8 mouse cellular contexts compared by ENCODE assay signal in genomic region chr1:74808078-74808477, GRCm38 (mm10). TPM values are rescaled to one million over a fixed set of nuclear protein-coding genes. Genes with fewer than 3 reads are reported as not detected.
DNase-seq lines count a peak whose midpoint lies in the region; ATAC-seq and TF ChIP-seq lines count a peak whose summit lies in the region.

No protein-coding gene starts in this region.

- H3ac ChIP-seq in myocyte (ENCODE audit: control insufficient read depth, insufficient read length): no peak overlapping the region

- H3K9me3 ChIP-seq in embryonic facial prominence, embryonic 14.5 days (ENCODE audit: control insufficient read depth, low read length): no peaks in the 10 kb centered on the region
- no peaks in the 10 kb centered on the region for H3K9me3 ChIP-seq in heart, embryonic 10.5 days
- no peaks in the 10 kb centered on the region for H3K9me3 ChIP-seq in kidney, embryonic 14.5 days (ENCODE audit: control insufficient read depth, low read length)
- H3K9me3 ChIP-seq in limb, embryonic 15.5 days: no peaks in the 10 kb centered on the region

- peak overlapping the region; percentile 49; the same call in 1 of the 2 replicates for H3K27ac ChIP-seq in embryonic facial prominence, embryonic 14.5 days (replicated peaks; ENCODE audit: low read depth, low read length)
- no peak overlapping the region for H3K27ac ChIP-seq in heart, embryonic 10.5 days
- H3K27ac ChIP-seq in kidney, embryonic 14.5 days (ENCODE audit: low read depth, low read length): no peak overlapping the region
- peak overlapping the region; percentile 38 for H3K27ac ChIP-seq in limb, embryonic 15.5 days

- peaks cover 55% of the 10 kb centered on the region for H3K27me3 ChIP-seq in embryonic facial prominence, embryonic 14.5 days (replicated peaks; ENCODE audit: control insufficient read depth, insufficient read depth, low read length)
- peaks cover 97% of the 10 kb centered on the region for H3K27me3 ChIP-seq in heart, embryonic 10.5 days (ENCODE audit: insufficient read depth, poor library complexity, severe bottlenecking)
- peaks cover 62% of the 10 kb centered on the region for H3K27me3 ChIP-seq in kidney, embryonic 14.5 days (ENCODE audit: control insufficient read depth, insufficient read depth, low read length)
- H3K27me3 ChIP-seq in limb, embryonic 15.5 days: peaks cover 62% of the 10 kb centered on the region
- no peaks in the 10 kb centered on the region for H3K27me3 ChIP-seq in myocyte (ENCODE audit: control insufficient read depth, insufficient read depth, insufficient read length)

- H3K4me1 ChIP-seq in embryonic facial prominence, embryonic 14.5 days (ENCODE audit: control insufficient read depth, insufficient read depth, low read length): peaks cover 29% of the 10 kb centered on the region
- H3K4me1 ChIP-seq in heart, embryonic 10.5 days: peaks cover 42% of the 10 kb centered on the region
- peaks cover 19% of the 10 kb centered on the region for H3K4me1 ChIP-seq in kidney, embryonic 14.5 days (ENCODE audit: control insufficient read depth, insufficient read depth, low read length)
- peaks cover 39% of the 10 kb centered on the region for H3K4me1 ChIP-seq in limb, embryonic 15.5 days

- peak; percentile 92 for DNase-seq in 3T3-L1 (ENCODE audit: low read depth, low spot score)
- peak; percentile 93 for DNase-seq in adrenal gland, postnatal 36 days
- peak; percentile 95 for DNase-seq in embryonic facial prominence, embryonic 14.5 days (ENCODE audit: low spot score)
- DNase-seq in heart, embryonic 10.5 days (ENCODE audit: low spot score): peak; percentile 94
- DNase-seq in spleen, postnatal 4 days (ENCODE audit: low spot score in 2 of 2): peak; percentile 82 to 94

- peak overlapping the region; percentile 53 for H3K4me2 ChIP-seq in embryonic facial prominence, embryonic 14.5 days (ENCODE audit: low read depth, low read length)
- H3K4me2 ChIP-seq in kidney, embryonic 14.5 days (replicated peaks; ENCODE audit: low read depth, low read length): peak overlapping the region; percentile 37
- H3K4me2 ChIP-seq in limb, embryonic 15.5 days: peak overlapping the region; percentile 46
- H3K4me2 ChIP-seq in myocyte (ENCODE audit: low read depth): peak overlapping the region; percentile 97

- 0% methylated on average over 14 of the region's 16 CpGs for WGBS in embryonic facial prominence, embryonic 14.5 days
- under 1% methylated on average over 16 of the region's 16 CpGs for WGBS in heart, embryonic 10.5 days
- under 1% methylated on average over 16 of the region's 16 CpGs for WGBS in kidney, embryonic 14.5 days
- WGBS in limb, embryonic 15.5 days: under 1% methylated on average over 16 of the region's 16 CpGs

- peak; percentile 85 for ATAC-seq in embryonic facial prominence, embryonic 14.5 days (ENCODE audit: low read depth)
- ATAC-seq in kidney, embryonic 14.5 days (ENCODE audit: low FRiP score, low TSS enrichment): peak; percentile 85
- ATAC-seq in limb, embryonic 15.5 days (ENCODE audit: insufficient number of reproducible peaks, low FRiP score, low TSS enrichment, low read depth): peak; percentile 66

- no peak for TF ChIP-seq POLR2A in myocyte (IDR thresholded peaks at IDR 0.05; ENCODE audit: insufficient read length, low read depth)

- H3K9ac ChIP-seq in embryonic facial prominence, embryonic 14.5 days (ENCODE audit: low read depth, low read length): no peak overlapping the region
- no peak overlapping the region for H3K9ac ChIP-seq in kidney, embryonic 14.5 days (ENCODE audit: low read depth, low read length)
- H3K9ac ChIP-seq in limb, embryonic 15.5 days: no peak overlapping the region

- no peaks in the 10 kb centered on the region for H3K79me2 ChIP-seq in myocyte (ENCODE audit: control insufficient read depth, insufficient read depth)

- peak overlapping the region; percentile 22 for H3K4me3 ChIP-seq in embryonic facial prominence, embryonic 14.5 days (ENCODE audit: low read depth, low read length)
- peak overlapping the region; percentile 45 for H3K4me3 ChIP-seq in heart, embryonic 10.5 days
- peak overlapping the region; percentile 11 for H3K4me3 ChIP-seq in kidney, embryonic 14.5 days (ENCODE audit: low read length)
- H3K4me3 ChIP-seq in limb, embryonic 15.5 days: peak overlapping the region; percentile 30
- H3K4me3 ChIP-seq in myocyte: peak overlapping the region; percentile 2

- H3K36me3 ChIP-seq in embryonic facial prominence, embryonic 14.5 days (ENCODE audit: control insufficient read depth, insufficient read depth, low read length): no peaks in the 10 kb centered on the region
- no peaks in the 10 kb centered on the region for H3K36me3 ChIP-seq in heart, embryonic 10.5 days
- no peaks in the 10 kb centered on the region for H3K36me3 ChIP-seq in kidney, embryonic 14.5 days (ENCODE audit: control insufficient read depth, insufficient read depth, low read length)
- H3K36me3 ChIP-seq in limb, embryonic 15.5 days: no peaks in the 10 kb centered on the region
- H3K36me3 ChIP-seq in myocyte (ENCODE audit: control insufficient read depth, insufficient read depth): no peaks in the 10 kb centered on the region

TF ChIP-seq in myocyte, 11 proteins besides CTCF, POLR2A, EP300 and RAD21:
- TF ChIP-seq CEBPB (IDR thresholded peaks at IDR 0.05; ENCODE audit: insufficient read depth, poor library complexity, severe bottlenecking) (no peak), POLR2AphosphoS2 (IDR thresholded peaks at IDR 0.05; ENCODE audit: insufficient read length, low read depth) (no peak), MYOG (IDR thresholded peaks at IDR 0.05; ENCODE audit: control insufficient read depth in 1 of 3, insufficient read depth in 1 of 3, insufficient read length in 2 of 3, low read depth in 2 of 3) (peak in 1 of 3 experiments; percentile 13), SRF (IDR thresholded peaks at IDR 0.05; ENCODE audit: control insufficient read depth, insufficient read length, low read depth) (no peak), MYOD1 (IDR thresholded peaks at IDR 0.05; ENCODE audit: control insufficient read depth in 1 of 3, insufficient read length in 2 of 3, low read depth in 2 of 3) (peak in 1 of 3 experiments; percentile 36), TCF12 (IDR thresholded peaks at IDR 0.05; ENCODE audit: insufficient read depth, poor library complexity, severe bottlenecking) (no peak), E2F4 (IDR thresholded peaks at IDR 0.05; ENCODE audit: insufficient read depth) (no peak), MAX (IDR thresholded peaks at IDR 0.05; ENCODE audit: low read depth) (no peak), REST (IDR thresholded peaks at IDR 0.05; ENCODE audit: insufficient read depth, insufficient read length) (no peak), TCF3 (IDR thresholded peaks at IDR 0.05; ENCODE audit: insufficient read length, low read depth) (no peak), USF1 (IDR thresholded peaks at IDR 0.05; ENCODE audit: low read depth) (no peak)
TF ChIP-seq in myocyte: peak in this region for 2.

RNA-seq across cellular contexts. Expression of gene Wnt10a, which starts 16.8 kb away (rescaled TPM):
- under 1 TPM; 0.36 to 0.43 TPM for total RNA-seq in adrenal gland, postnatal 36 days (2021)
- polyA plus RNA-seq in embryonic facial prominence, embryonic 14.5 days (2014; fragmentation: Nextera tagmentation; extraction: Ambion mirVana): 6.1 and 6.7 TPM in 2 replicates
- 0.07 and 0.29 TPM in 2 replicates for polyA plus RNA-seq in heart, embryonic 10.5 days (2016; fragmentation: Nextera tagmentation; extraction: Ambion mirVana)
- 0.70 and 0.91 TPM in 2 replicates for polyA plus RNA-seq in kidney, embryonic 14.5 days (2014; fragmentation: Nextera tagmentation; extraction: Ambion mirVana)
- 9.0 and 9.1 TPM in 2 replicates for polyA plus RNA-seq in limb, embryonic 15.5 days (2015; fragmentation: Nextera tagmentation; extraction: Ambion mirVana)
- 44.0 TPM for polyA plus RNA-seq in myocyte (2012; fragmentation: generic; extraction: Trizol)

RNA-seq across cellular contexts. Expression of gene Wnt6, which starts 36.4 kb away (rescaled TPM):
- 1 to 10 TPM; 3.9 to 4.3 TPM for total RNA-seq in adrenal gland, postnatal 36 days (2021)
- 16.1 and 23.1 TPM in 2 replicates for polyA plus RNA-seq in embryonic facial prominence, embryonic 14.5 days (2014; fragmentation: Nextera tagmentation; extraction: Ambion mirVana)
- 4.0 and 11.9 TPM in 2 replicates for polyA plus RNA-seq in heart, embryonic 10.5 days (2016; fragmentation: Nextera tagmentation; extraction: Ambion mirVana)
- polyA plus RNA-seq in kidney, embryonic 14.5 days (2014; fragmentation: Nextera tagmentation; extraction: Ambion mirVana): 3.1 and 3.4 TPM in 2 replicates
- 49.5 and 53.6 TPM in 2 replicates for polyA plus RNA-seq in limb, embryonic 15.5 days (2015; fragmentation: Nextera tagmentation; extraction: Ambion mirVana)
- polyA plus RNA-seq in myocyte (2012; fragmentation: generic; extraction: Trizol): 3.1 TPM

RNA-seq across cellular contexts. Expression of gene Cdk5r2, which starts 46.7 kb away (rescaled TPM):
- 1 to 10 TPM; 2.8 to 3.5 TPM for total RNA-seq in adrenal gland, postnatal 36 days (2021)
- 0.60 and 0.79 TPM in 2 replicates for polyA plus RNA-seq in embryonic facial prominence, embryonic 14.5 days (2014; fragmentation: Nextera tagmentation; extraction: Ambion mirVana)
- not detected in 2 replicates for polyA plus RNA-seq in heart, embryonic 10.5 days (2016; fragmentation: Nextera tagmentation; extraction: Ambion mirVana)
- polyA plus RNA-seq in kidney, embryonic 14.5 days (2014; fragmentation: Nextera tagmentation; extraction: Ambion mirVana): 0.07 TPM in 1 of 2 replicates, not detected in the other
- polyA plus RNA-seq in limb, embryonic 15.5 days (2015; fragmentation: Nextera tagmentation; extraction: Ambion mirVana): not detected in 2 replicates
- 0.05 TPM for polyA plus RNA-seq in myocyte (2012; fragmentation: generic; extraction: Trizol)

RNA-seq across cellular contexts. Expression of gene Prkag3, which starts 59.1 kb away (rescaled TPM):
- under 1 TPM in 1 of 2 experiments, not detected in 1; 0.23 TPM for total RNA-seq in adrenal gland, postnatal 36 days (2021)
- 4.5 and 6.4 TPM in 2 replicates for polyA plus RNA-seq in embryonic facial prominence, embryonic 14.5 days (2014; fragmentation: Nextera tagmentation; extraction: Ambion mirVana)
- 2.3 and 6.8 TPM in 2 replicates for polyA plus RNA-seq in heart, embryonic 10.5 days (2016; fragmentation: Nextera tagmentation; extraction: Ambion mirVana)
- 0.13 and 0.15 TPM in 2 replicates for polyA plus RNA-seq in kidney, embryonic 14.5 days (2014; fragmentation: Nextera tagmentation; extraction: Ambion mirVana)
- 2.8 and 7.5 TPM in 2 replicates for polyA plus RNA-seq in limb, embryonic 15.5 days (2015; fragmentation: Nextera tagmentation; extraction: Ambion mirVana)
- 24.6 TPM for polyA plus RNA-seq in myocyte (2012; fragmentation: generic; extraction: Trizol)

Comparison
In these comparisons a context has a peak if more than half of its experiments do, and no peak if none do; other contexts are left out.
1. H3K27ac ChIP-seq: peak in embryonic facial prominence, embryonic 14.5 days (single experiment) and limb, embryonic 15.5 days (single experiment); none in heart, embryonic 10.5 days (single experiment) and kidney, embryonic 14.5 days (single experiment).
2. H3K4me2 ChIP-seq: peak in every context shown above with its lines; median percentile 97 in myocyte; 53 in embryonic facial prominence, embryonic 14.5 days; 46 in limb, embryonic 15.5 days; 37 in kidney, embryonic 14.5 days.
3. Peak in every context shown above with its lines, with median percentiles within 50 percentile points of each other: DNase-seq, ATAC-seq and H3K4me3 ChIP-seq.